Mouse (Mus musculus) hindbrain, embryonic 11.5 days (tissue): Measurements from ENCODE around the gene Wdr5. TPM values are rescaled to one million over a fixed set of nuclear protein-coding genes. Genes with fewer than 3 reads are reported as not detected.
"Not testable (repeated sequence)": the region's sequence is repeated elsewhere in the genome, so short reads cannot be mapped to it uniquely, and the experiment has no call there.

Experiments used
- ATAC-seq: fragments of 200-750 bp; cut with Nextera tagmentation; 2 replicates; pipeline ENCODE4 v1.8.0; 2017; ENCODE audit warnings: mild to moderate bottlenecking, moderate TSS enrichment, moderate library complexity; ENCODE audit not compliant: low FRiP score
- DNase-seq: peaks from one replicate; pipeline ENCODE4 v3.0.0-alpha.2; 2015; ENCODE audit warnings: low spot score
- H3K27ac ChIP-seq: fragments of 300-500 bp; sonication (generic); 2 replicates; pipeline ENCODE4 v1.5.1; 2014; ENCODE audit warnings: mild to moderate bottlenecking, low read depth, low read length
- H3K27me3 ChIP-seq: fragments of 300-500 bp; sonication (generic); 2 replicates; pipeline ENCODE4 v1.6.1; 2014; ENCODE audit warnings: mild to moderate bottlenecking, low read length, moderate library complexity, mixed read lengths; ENCODE audit not compliant: control insufficient read depth, insufficient read depth
- H3K36me3 ChIP-seq: fragments of 300-500 bp; sonication (generic); 2 replicates; pipeline ENCODE4 v1.6.1; 2014; ENCODE audit warnings: mild to moderate bottlenecking, low read length, moderate library complexity, mixed read lengths; ENCODE audit not compliant: control insufficient read depth, insufficient read depth
- H3K4me1 ChIP-seq: fragments of 300-500 bp; sonication (generic); replicated peaks from 2 replicates; pipeline ENCODE4 v1.6.1; 2014; ENCODE audit warnings: low read length, mixed read lengths; ENCODE audit not compliant: control insufficient read depth, insufficient read depth
- H3K4me2 ChIP-seq: fragments of 300-500 bp; sonication (generic); replicated peaks from 2 replicates; pipeline ENCODE4 v1.6.1; 2014; ENCODE audit warnings: mild to moderate bottlenecking, low read depth, low read length
- H3K4me3 ChIP-seq: fragments of 300-500 bp; sonication (generic); 2 replicates; pipeline ENCODE4 v1.5.1; 2014; ENCODE audit warnings: low read depth, low read length
- H3K9ac ChIP-seq: fragments of 300-500 bp; sonication (generic); 2 replicates; pipeline ENCODE4 v1.6.1; 2014; ENCODE audit warnings: low read depth, low read length
- H3K9me3 ChIP-seq: fragments of 300-500 bp; sonication (generic); 2 replicates; pipeline ENCODE4 v1.6.1; 2016; ENCODE audit warnings: low read length; ENCODE audit not compliant: control insufficient read depth
- WGBS: fragments of 180-500 bp; shearing (Covaris S2); extraction: QIAGEN DNeasy Blood & Tissue Kit; methylation state at CpG from one replicate; pipeline ENCODE4 v1.1.7; 2014; 5-methylcytosine and 5-hydroxymethylcytosine counted together
- polyA plus RNA-seq: library from polyadenylated mRNA; unstranded; fragments of >200 nt; fragmentation: Nextera tagmentation; extraction: Ambion mirVana; gene quantifications from 2 replicates; pipeline ENCODE4 v1.2.1, GENCODE M21; 2014

Wdr5 gene
- polyA plus RNA-seq, 1 experiment from 2014 or later: 58.6 TPM

DNA sequence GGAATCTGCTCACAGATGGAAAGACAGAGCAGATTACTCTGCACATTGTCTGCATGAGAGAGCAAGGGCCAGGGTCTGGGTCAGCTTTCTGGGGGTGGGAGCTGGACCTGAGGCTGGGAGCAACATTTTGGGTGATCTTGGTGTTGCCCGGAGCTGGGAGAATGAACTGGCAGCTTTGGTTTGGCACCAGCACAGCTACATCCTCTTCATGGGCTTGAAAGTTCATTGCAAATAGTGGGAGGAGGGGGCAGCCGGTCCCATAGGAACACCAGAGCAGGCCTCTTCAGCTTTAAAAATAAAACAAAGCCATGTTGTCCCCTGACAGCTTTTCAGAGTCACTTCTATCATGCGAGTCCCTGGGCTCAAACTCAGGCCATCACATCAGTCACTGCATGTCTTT lies 26.3 kb downstream of the Wdr5 start:
- no peak for DNase-seq
- ATAC-seq: no peak
- Histone ChIP-seq H3K9ac (peak overlapping the region; percentile 55; the same call in 1 of the 2 replicates), H3K27me3 (no peaks in the 10 kb centered on the region), H3K4me1 (peaks cover 4% of the 10 kb centered on the region; the same call in 1 of the 2 replicates), H3K4me2 (no peak overlapping the region), H3K9me3 (no peaks in the 10 kb centered on the region), H3K27ac (no peak overlapping the region), H3K4me3 (no peak overlapping the region; the same call in 1 of the 2 replicates), H3K36me3 (no peaks in the 10 kb centered on the region)
- WGBS: 87% methylated on average over 3 of the region's 3 CpGs

DNA sequence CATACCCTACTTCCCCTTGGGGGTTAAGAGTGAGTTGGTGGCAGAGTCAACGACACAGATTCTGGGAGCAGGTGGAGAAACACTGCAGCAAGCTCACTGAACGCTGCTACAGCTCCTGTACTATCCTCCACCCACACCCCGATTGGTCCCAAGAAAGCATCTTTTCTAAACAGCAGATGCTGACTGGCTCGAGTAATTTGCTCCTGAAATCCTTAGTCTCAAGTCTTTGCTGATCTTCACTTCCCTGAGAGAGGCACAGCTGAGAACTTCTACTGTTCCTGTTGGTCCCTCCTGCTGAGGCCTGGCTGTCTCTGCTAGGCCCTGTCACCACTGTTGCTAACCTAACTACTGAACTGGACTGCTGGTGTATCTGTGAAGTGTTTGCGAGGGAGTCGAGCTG lies 29.7 kb downstream of the Wdr5 start:
- 89% methylated on average over 6 of the region's 6 CpGs for WGBS
- Histone ChIP-seq H3K4me3 (no peak overlapping the region), H3K27me3 (no peaks in the 10 kb centered on the region), H3K4me1 (peaks cover 4% of the 10 kb centered on the region; the same call in 1 of the 2 replicates), H3K9ac (no peak overlapping the region), H3K36me3 (no peaks in the 10 kb centered on the region), H3K9me3 (no peaks in the 10 kb centered on the region), H3K4me2 (no peak overlapping the region), H3K27ac (no peak overlapping the region)
- no peak for DNase-seq
- no peak for ATAC-seq

DNA sequence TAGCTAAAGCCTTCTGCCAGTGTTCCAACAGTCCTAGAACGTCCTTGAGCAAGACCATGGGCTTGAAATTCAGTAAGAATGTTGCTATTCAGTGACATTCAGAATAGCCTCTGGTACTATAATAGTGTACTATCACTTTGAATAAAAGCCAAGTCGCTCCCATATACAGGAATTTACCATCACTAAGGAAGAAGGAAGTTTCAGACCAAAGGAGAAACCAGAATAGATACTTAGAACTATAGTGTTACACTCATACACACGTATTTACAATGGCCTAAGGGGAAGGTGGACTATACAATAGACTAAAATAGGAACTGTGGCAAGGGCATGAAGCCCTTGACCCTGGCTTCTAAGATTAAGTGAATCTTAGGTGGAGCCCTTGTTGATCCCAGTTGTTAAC lies 30.6 kb downstream of the Wdr5 start:
- not testable (repeated sequence) for H3K27me3 ChIP-seq, DNase-seq, H3K4me3 ChIP-seq, H3K9ac ChIP-seq, H3K4me2 ChIP-seq, H3K9me3 ChIP-seq, H3K36me3 ChIP-seq, H3K27ac ChIP-seq, H3K4me1 ChIP-seq, ATAC-seq
- 91% methylated on average over 3 of the region's 3 CpGs for WGBS

DNA sequence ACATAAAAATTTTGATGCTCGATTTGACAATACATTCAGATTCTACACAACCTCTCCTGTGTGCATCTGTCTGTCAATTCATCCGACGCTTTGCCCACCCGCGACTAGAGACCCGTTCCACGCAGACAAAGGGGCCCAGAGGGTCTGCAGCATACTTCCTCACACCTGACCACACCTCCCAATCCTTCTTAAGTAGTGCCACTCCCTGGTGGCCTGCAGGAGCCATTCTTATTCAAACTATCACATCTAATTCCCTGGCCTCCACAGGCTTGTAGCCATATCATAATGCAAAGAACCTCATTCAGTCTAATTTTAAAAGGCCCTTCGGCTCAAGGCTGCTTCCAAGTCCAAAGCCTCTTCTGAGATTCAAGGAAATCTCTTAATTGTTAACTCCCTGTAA lies 31.1 kb downstream of the Wdr5 start:
- H3K9me3 ChIP-seq, ATAC-seq, H3K9ac ChIP-seq, H3K27ac ChIP-seq, DNase-seq, H3K27me3 ChIP-seq, H3K4me1 ChIP-seq, H3K4me2 ChIP-seq, H3K36me3 ChIP-seq, H3K4me3 ChIP-seq: not testable (repeated sequence)
- WGBS: 94% methylated on average over 8 of the region's 8 CpGs

DNA sequence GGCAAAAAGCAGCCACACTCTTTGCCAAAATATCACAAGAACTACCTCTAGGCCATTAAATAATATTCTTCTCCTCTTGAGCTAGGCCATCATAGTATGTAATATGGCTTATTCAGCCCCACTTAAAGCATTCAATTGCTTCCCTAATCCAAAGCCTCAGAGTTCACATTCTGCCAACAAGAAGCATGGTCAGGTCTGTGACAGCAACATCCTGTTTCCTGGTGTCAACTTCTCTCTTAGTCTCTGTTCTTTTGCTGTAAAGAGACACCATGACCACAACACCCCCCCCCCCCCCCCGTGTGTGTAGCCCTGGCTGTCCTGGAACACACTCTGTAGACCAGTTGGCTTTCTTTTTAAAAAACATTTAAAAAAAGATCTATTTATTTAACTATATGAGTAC lies 32.4 kb downstream of the Wdr5 start:
- H3K9ac ChIP-seq: no peak overlapping the region
- no peaks in the 10 kb centered on the region for H3K36me3 ChIP-seq
- H3K4me1 ChIP-seq: no peaks in the 10 kb centered on the region
- H3K27me3 ChIP-seq: no peaks in the 10 kb centered on the region
- no peak overlapping the region for H3K4me2 ChIP-seq
- no peak overlapping the region for H3K27ac ChIP-seq
- DNase-seq: no peak
- no peak for ATAC-seq
- WGBS: 64% methylated on average over 1 of the region's 1 CpGs
- H3K9me3 ChIP-seq: no peaks in the 10 kb centered on the region
- H3K4me3 ChIP-seq: no peak overlapping the region

DNA sequence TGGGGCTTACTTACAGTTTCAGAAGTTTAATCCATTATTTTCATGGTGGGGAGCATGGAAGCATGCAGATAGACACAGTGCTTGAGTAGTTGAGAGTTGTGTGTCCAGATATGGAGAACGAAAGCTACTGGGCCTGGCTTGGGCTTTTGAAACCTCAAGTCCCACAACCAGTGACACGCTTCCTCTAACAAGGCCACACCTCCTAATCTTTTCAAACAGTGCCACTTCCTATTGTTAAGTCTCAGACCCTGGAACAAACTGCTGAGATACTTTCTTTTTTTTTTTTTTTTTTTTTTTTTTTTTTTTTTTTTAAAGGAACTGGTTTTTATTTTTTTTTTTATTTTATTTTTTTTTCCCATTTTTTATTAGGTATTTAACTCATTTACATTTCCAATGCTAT lies 33.0 kb downstream of the Wdr5 start:
- Histone ChIP-seq H3K4me2 (no peak overlapping the region), H3K36me3 (no peaks in the 10 kb centered on the region), H3K9me3 (no peaks in the 10 kb centered on the region), H3K27me3 (no peaks in the 10 kb centered on the region), H3K4me1 (no peaks in the 10 kb centered on the region), H3K4me3 (no peak overlapping the region), H3K9ac (no peak overlapping the region), H3K27ac (no peak overlapping the region)
- ATAC-seq (no peak), DNase-seq (no peak)
- 96% methylated on average over 2 of the region's 2 CpGs for WGBS

DNA sequence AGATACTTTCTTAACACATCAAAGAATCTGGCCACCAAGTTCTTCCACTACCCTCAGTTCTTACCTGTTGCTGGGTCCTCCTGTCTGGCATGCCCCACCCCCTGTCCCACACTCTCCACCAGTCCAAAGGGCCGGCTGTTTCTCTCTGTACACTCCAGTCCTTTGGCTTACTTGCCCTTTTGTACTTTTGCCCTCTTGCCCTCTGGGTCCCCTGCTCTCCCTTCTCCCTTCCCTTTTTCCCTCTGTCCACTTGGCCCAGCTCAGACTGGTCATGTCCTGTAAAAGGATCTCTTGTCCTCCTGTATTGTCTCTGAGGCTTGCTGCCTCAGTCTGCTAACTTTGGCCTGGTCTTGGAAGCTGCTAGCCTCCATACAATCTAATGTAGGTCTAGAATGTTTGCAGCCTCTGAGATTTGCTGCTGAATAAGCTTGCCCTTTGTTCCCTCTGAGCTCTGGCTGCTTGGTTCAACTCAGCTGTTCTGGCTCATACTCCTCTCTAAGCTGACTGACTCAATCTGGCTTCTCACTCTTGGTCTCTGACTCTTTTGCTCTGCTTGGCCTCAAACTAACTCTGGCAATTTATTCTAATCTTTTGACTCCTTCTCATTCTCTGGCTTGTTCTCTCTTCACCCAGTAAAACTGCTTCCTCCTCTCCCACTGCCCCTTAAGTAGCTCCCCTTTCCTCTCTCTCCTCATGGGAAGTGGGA lies 33.9 kb downstream of the Wdr5 start:
- no peak overlapping the region for H3K27ac ChIP-seq
- DNase-seq (no peak), ATAC-seq (no peak)
- no peak overlapping the region for H3K4me3 ChIP-seq
- WGBS: 47% methylated on average over 1 of the region's 1 CpGs
- H3K4me1 ChIP-seq: no peaks in the 10 kb centered on the region
- no peak overlapping the region for H3K9ac ChIP-seq
- H3K4me2 ChIP-seq: no peak overlapping the region
- no peaks in the 10 kb centered on the region for H3K27me3 ChIP-seq
- H3K9me3 ChIP-seq: no peaks in the 10 kb centered on the region
- H3K36me3 ChIP-seq: no peaks in the 10 kb centered on the region

DNA sequence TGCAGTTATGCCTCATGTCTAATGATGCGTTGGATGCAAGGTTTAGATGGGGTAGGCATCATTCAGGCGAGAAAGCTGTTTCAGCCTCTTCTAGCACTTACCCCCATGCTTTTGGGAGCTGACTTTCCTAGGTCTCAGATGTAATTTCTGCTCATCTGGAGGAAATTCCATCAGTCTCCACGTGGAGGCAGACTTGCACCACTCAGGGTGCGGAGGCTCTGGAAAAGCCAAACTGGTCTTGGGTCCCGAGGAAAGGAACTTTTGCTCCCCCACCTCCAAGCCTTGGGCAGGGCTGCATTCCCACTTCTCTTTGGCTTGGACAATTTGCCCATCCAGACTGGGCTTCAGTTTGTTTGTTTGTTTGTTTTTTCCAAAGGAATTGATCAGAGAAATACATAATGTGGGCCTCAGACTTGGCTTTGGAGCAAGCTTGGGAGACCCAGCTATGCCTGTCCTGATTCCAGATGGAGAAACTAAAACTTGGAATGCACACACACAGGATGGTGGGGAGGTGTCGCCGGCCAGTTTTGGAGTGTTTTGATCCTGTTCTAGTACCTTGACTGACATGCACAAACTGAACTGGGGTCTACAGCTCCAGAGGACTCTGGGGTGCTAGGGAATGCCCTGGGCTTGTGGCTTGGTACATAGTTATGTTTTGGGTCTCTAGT lies 37.8 kb downstream of the Wdr5 start:
- Histone ChIP-seq H3K27ac (no peak overlapping the region), H3K4me2 (no peak overlapping the region), H3K36me3 (no peaks in the 10 kb centered on the region), H3K27me3 (no peaks in the 10 kb centered on the region), H3K9me3 (no peaks in the 10 kb centered on the region), H3K9ac (no peak overlapping the region), H3K4me1 (no peaks in the 10 kb centered on the region), H3K4me3 (no peak overlapping the region)
- DNase-seq (peak; percentile 85), ATAC-seq (no peak)
- WGBS: 28% methylated on average over 7 of the region's 7 CpGs

DNA sequence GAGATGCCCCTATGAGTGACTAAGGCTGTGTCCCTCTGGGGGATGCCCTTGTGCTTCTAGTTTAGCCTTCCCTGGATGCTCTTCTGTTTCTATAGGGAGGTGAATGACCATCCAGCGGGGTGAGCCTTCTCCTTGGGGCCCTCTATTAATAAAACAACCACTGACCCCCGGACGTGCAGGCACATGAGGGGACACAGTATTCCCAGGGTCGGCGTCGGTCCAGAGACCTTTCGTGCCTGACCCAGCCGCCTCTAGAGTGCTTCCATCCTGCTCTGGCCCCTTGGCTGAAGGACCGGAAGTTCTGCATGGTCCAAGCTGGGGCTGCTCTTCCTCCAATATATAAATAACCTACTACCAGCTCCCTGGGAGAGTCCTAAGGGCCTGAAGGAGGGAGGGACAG lies 39.4 kb downstream of the Wdr5 start:
- no peak overlapping the region for H3K4me2 ChIP-seq
- no peak overlapping the region for H3K9ac ChIP-seq
- no peak overlapping the region for H3K4me3 ChIP-seq
- no peak overlapping the region for H3K27ac ChIP-seq
- H3K27me3 ChIP-seq: no peaks in the 10 kb centered on the region
- no peaks in the 10 kb centered on the region for H3K4me1 ChIP-seq
- no peaks in the 10 kb centered on the region for H3K36me3 ChIP-seq
- ATAC-seq (no peak), DNase-seq (no peak)
- WGBS: 77% methylated on average over 9 of the region's 9 CpGs
- no peaks in the 10 kb centered on the region for H3K9me3 ChIP-seq
